Mouse (Mus musculus): ENCODE results near the gene Runx3. TPM values are rescaled to one million over a fixed set of nuclear protein-coding genes. Genes with fewer than 3 reads are reported as not detected.

The Runx3 gene
- polyA plus RNA-seq, 1 experiment from 2014 or later: 0.60 TPM

- no peaks in the 10 kb centered on the region for H3K9me3 ChIP-seq (replicated peaks; ENCODE audit: control insufficient read depth, low read length)
- H3K36me3 ChIP-seq (ENCODE audit: control insufficient read depth, insufficient read depth): no peaks in the 10 kb centered on the region
- H3K4me1 ChIP-seq (ENCODE audit: control insufficient read depth, low read depth, low read length): no peaks in the 10 kb centered on the region
- ATAC-seq (ENCODE audit: low read depth): no peak
- 67% methylated on average over 12 of the region's 12 CpGs for WGBS (ENCODE audit: insufficient replicate concordance)
- no peak overlapping the region for H3K9ac ChIP-seq (ENCODE audit: low read depth, low read length)
- H3K27ac ChIP-seq (ENCODE audit: low read length): no peak overlapping the region
- H3K27me3 ChIP-seq (ENCODE audit: control insufficient read depth, insufficient read depth, low read depth, low read length): no peaks in the 10 kb centered on the region; the same call in 1 of the 2 replicates
- no peak overlapping the region for H3K4me2 ChIP-seq (ENCODE audit: low read depth, low read length)
- H3K4me3 ChIP-seq (ENCODE audit: low read depth, low read length): no peak overlapping the region
Measured at GRCm38 (mm10) chr4:135189452-135190008, 69.1 kb downstream of the Runx3 start.

- no peak overlapping the region for H3K9ac ChIP-seq (ENCODE audit: low read depth, low read length)
- ATAC-seq (ENCODE audit: low read depth): no peak
- H3K4me1 ChIP-seq (ENCODE audit: control insufficient read depth, low read depth, low read length): no peaks in the 10 kb centered on the region
- 61% methylated on average over 1 of the region's 1 CpGs for WGBS (ENCODE audit: insufficient replicate concordance)
- no peaks in the 10 kb centered on the region; the same call in 1 of the 2 replicates for H3K27me3 ChIP-seq (ENCODE audit: control insufficient read depth, insufficient read depth, low read depth, low read length)
- H3K27ac ChIP-seq (ENCODE audit: low read length): no peak overlapping the region
- H3K4me3 ChIP-seq (ENCODE audit: low read depth, low read length): no peak overlapping the region
- no peaks in the 10 kb centered on the region for H3K36me3 ChIP-seq (ENCODE audit: control insufficient read depth, insufficient read depth)
- no peaks in the 10 kb centered on the region; the same call in 1 of the 2 replicates for H3K9me3 ChIP-seq (replicated peaks; ENCODE audit: control insufficient read depth, low read length)
- H3K4me2 ChIP-seq (ENCODE audit: low read depth, low read length): no peak overlapping the region
Measured at GRCm38 (mm10) chr4:135190364-135190763, 69.9 kb downstream of the Runx3 start.

GRCm38 (mm10) chr4:135191185-135191584 lies 70.7 kb downstream of the Runx3 start:
- Histone ChIP-seq H3K4me2 (ENCODE audit: low read depth, low read length) (no peak overlapping the region), H3K27me3 (ENCODE audit: control insufficient read depth, insufficient read depth, low read depth, low read length) (no peaks in the 10 kb centered on the region; the same call in 1 of the 2 replicates), H3K27ac (ENCODE audit: low read length) (no peak overlapping the region), H3K9ac (ENCODE audit: low read depth, low read length) (no peak overlapping the region), H3K4me1 (ENCODE audit: control insufficient read depth, low read depth, low read length) (no peaks in the 10 kb centered on the region), H3K36me3 (ENCODE audit: control insufficient read depth, insufficient read depth) (no peaks in the 10 kb centered on the region), H3K4me3 (ENCODE audit: low read depth, low read length) (no peak overlapping the region), H3K9me3 (replicated peaks; ENCODE audit: control insufficient read depth, low read length) (no peaks in the 10 kb centered on the region; the same call in 1 of the 2 replicates)
- WGBS (ENCODE audit: insufficient replicate concordance): 59% methylated on average over 1 of the region's 1 CpGs
- ATAC-seq (ENCODE audit: low read depth): no peak

GRCm38 (mm10) chr4:135191604-135192003 lies 71.2 kb downstream of the Runx3 start:
- H3K27me3 ChIP-seq (ENCODE audit: control insufficient read depth, insufficient read depth, low read depth, low read length): no peaks in the 10 kb centered on the region; the same call in 1 of the 2 replicates
- 69% methylated on average over 11 of the region's 11 CpGs for WGBS (ENCODE audit: insufficient replicate concordance)
- H3K4me3 ChIP-seq (ENCODE audit: low read depth, low read length): no peak overlapping the region
- ATAC-seq (ENCODE audit: low read depth): no peak
- no peak overlapping the region for H3K4me2 ChIP-seq (ENCODE audit: low read depth, low read length)
- H3K4me1 ChIP-seq (ENCODE audit: control insufficient read depth, low read depth, low read length): no peaks in the 10 kb centered on the region
- no peaks in the 10 kb centered on the region for H3K36me3 ChIP-seq (ENCODE audit: control insufficient read depth, insufficient read depth)
- H3K27ac ChIP-seq (ENCODE audit: low read length): no peak overlapping the region
- H3K9ac ChIP-seq (ENCODE audit: low read depth, low read length): no peak overlapping the region
- H3K9me3 ChIP-seq (replicated peaks; ENCODE audit: control insufficient read depth, low read length): no peaks in the 10 kb centered on the region; the same call in 1 of the 2 replicates

- Histone ChIP-seq H3K27me3 (ENCODE audit: control insufficient read depth, insufficient read depth, low read depth, low read length) (no peaks in the 10 kb centered on the region; the same call in 1 of the 2 replicates), H3K4me2 (ENCODE audit: low read depth, low read length) (no peak overlapping the region), H3K4me3 (ENCODE audit: low read depth, low read length) (no peak overlapping the region), H3K27ac (ENCODE audit: low read length) (no peak overlapping the region), H3K9ac (ENCODE audit: low read depth, low read length) (no peak overlapping the region), H3K36me3 (ENCODE audit: control insufficient read depth, insufficient read depth) (no peaks in the 10 kb centered on the region), H3K9me3 (replicated peaks; ENCODE audit: control insufficient read depth, low read length) (no peaks in the 10 kb centered on the region; the same call in 1 of the 2 replicates), H3K4me1 (ENCODE audit: control insufficient read depth, low read depth, low read length) (no peaks in the 10 kb centered on the region)
- 29% methylated on average over 5 of the region's 5 CpGs for WGBS (ENCODE audit: insufficient replicate concordance)
- ATAC-seq (ENCODE audit: low read depth): no peak
Measured at GRCm38 (mm10) chr4:135192841-135193240, 72.4 kb downstream of the Runx3 start.

GRCm38 (mm10) chr4:135197857-135198256 lies 77.4 kb downstream of the Runx3 start:
- Histone ChIP-seq H3K27ac (ENCODE audit: low read length) (no peak overlapping the region), H3K4me2 (ENCODE audit: low read depth, low read length) (no peak overlapping the region), H3K9me3 (replicated peaks; ENCODE audit: control insufficient read depth, low read length) (no peaks in the 10 kb centered on the region; the same call in 1 of the 2 replicates), H3K4me3 (ENCODE audit: low read depth, low read length) (no peak overlapping the region), H3K27me3 (ENCODE audit: control insufficient read depth, insufficient read depth, low read depth, low read length) (no peaks in the 10 kb centered on the region; the same call in 1 of the 2 replicates), H3K4me1 (ENCODE audit: control insufficient read depth, low read depth, low read length) (no peaks in the 10 kb centered on the region), H3K36me3 (ENCODE audit: control insufficient read depth, insufficient read depth) (no peaks in the 10 kb centered on the region), H3K9ac (ENCODE audit: low read depth, low read length) (no peak overlapping the region)
- 61% methylated on average over 8 of the region's 8 CpGs for WGBS (ENCODE audit: insufficient replicate concordance)
- no peak for ATAC-seq (ENCODE audit: low read depth)

- peaks cover 16% of the 10 kb centered on the region for H3K4me1 ChIP-seq (ENCODE audit: control insufficient read depth, low read depth, low read length)
- H3K4me3 ChIP-seq (ENCODE audit: low read depth, low read length): no peak overlapping the region
- no peaks in the 10 kb centered on the region for H3K9me3 ChIP-seq (replicated peaks; ENCODE audit: control insufficient read depth, low read length)
- no peak overlapping the region for H3K27ac ChIP-seq (ENCODE audit: low read length)
- H3K4me2 ChIP-seq (ENCODE audit: low read depth, low read length): no peak overlapping the region
- peaks cover 4% of the 10 kb centered on the region for H3K27me3 ChIP-seq (ENCODE audit: control insufficient read depth, insufficient read depth, low read depth, low read length)
- H3K36me3 ChIP-seq (ENCODE audit: control insufficient read depth, insufficient read depth): no peaks in the 10 kb centered on the region
- ATAC-seq (ENCODE audit: low read depth): no peak
- 75% methylated on average over 16 of the region's 16 CpGs for WGBS (ENCODE audit: insufficient replicate concordance)
- H3K9ac ChIP-seq (ENCODE audit: low read depth, low read length): no peak overlapping the region
Measured at GRCm38 (mm10) chr4:135201771-135202170, 81.3 kb downstream of the Runx3 start.

- H3K4me3 ChIP-seq (ENCODE audit: low read depth, low read length): peak overlapping the region; percentile 55
- H3K36me3 ChIP-seq (ENCODE audit: control insufficient read depth, insufficient read depth): no peaks in the 10 kb centered on the region
- no peak overlapping the region; the same call in 1 of the 2 replicates for H3K9ac ChIP-seq (ENCODE audit: low read depth, low read length)
- H3K27me3 ChIP-seq (ENCODE audit: control insufficient read depth, insufficient read depth, low read depth, low read length): peaks cover 4% of the 10 kb centered on the region
- no peaks in the 10 kb centered on the region for H3K9me3 ChIP-seq (replicated peaks; ENCODE audit: control insufficient read depth, low read length)
- ATAC-seq (ENCODE audit: low read depth): peak; percentile 28; the same call in 1 of the 2 replicates
- H3K4me2 ChIP-seq (ENCODE audit: low read depth, low read length): peak overlapping the region; percentile 78
- peak overlapping the region; percentile 57 for H3K27ac ChIP-seq (ENCODE audit: low read length)
- under 1% methylated on average over 14 of the region's 14 CpGs for WGBS (ENCODE audit: insufficient replicate concordance)
- peaks cover 16% of the 10 kb centered on the region for H3K4me1 ChIP-seq (ENCODE audit: control insufficient read depth, low read depth, low read length)
Measured at GRCm38 (mm10) chr4:135203279-135203678, 82.8 kb downstream of the Runx3 start.

GRCm38 (mm10) chr4:135203806-135204560 lies 83.5 kb downstream of the Runx3 start:
- Histone ChIP-seq H3K9ac (ENCODE audit: low read depth, low read length) (no peak overlapping the region), H3K4me3 (ENCODE audit: low read depth, low read length) (peak overlapping the region; percentile 55)

More at GRCm38 (mm10) chr4:135203806-135204560, 83.5 kb downstream of the Runx3 start:
- Histone ChIP-seq H3K4me2 (ENCODE audit: low read depth, low read length) (peak overlapping the region; percentile 78), H3K36me3 (ENCODE audit: control insufficient read depth, insufficient read depth) (no peaks in the 10 kb centered on the region), H3K27me3 (ENCODE audit: control insufficient read depth, insufficient read depth, low read depth, low read length) (peaks cover 4% of the 10 kb centered on the region), H3K4me1 (ENCODE audit: control insufficient read depth, low read depth, low read length) (peaks cover 16% of the 10 kb centered on the region), H3K27ac (ENCODE audit: low read length) (0 out of 2 replicates have a peak overlapping the region, but pooled peaks have one; percentile 12), H3K9me3 (replicated peaks; ENCODE audit: control insufficient read depth, low read length) (no peaks in the 10 kb centered on the region)
- ATAC-seq (ENCODE audit: low read depth): no peak
- 18% methylated on average over 17 of the region's 17 CpGs for WGBS (ENCODE audit: insufficient replicate concordance)
